Mouse (Mus musculus): Measurements from ENCODE around the gene Cyb5b.
"Not testable (repeated sequence)": the region's sequence is repeated elsewhere in the genome, so short reads cannot be mapped to it uniquely, and the experiment has no call there.

The Cyb5b gene

DNA sequence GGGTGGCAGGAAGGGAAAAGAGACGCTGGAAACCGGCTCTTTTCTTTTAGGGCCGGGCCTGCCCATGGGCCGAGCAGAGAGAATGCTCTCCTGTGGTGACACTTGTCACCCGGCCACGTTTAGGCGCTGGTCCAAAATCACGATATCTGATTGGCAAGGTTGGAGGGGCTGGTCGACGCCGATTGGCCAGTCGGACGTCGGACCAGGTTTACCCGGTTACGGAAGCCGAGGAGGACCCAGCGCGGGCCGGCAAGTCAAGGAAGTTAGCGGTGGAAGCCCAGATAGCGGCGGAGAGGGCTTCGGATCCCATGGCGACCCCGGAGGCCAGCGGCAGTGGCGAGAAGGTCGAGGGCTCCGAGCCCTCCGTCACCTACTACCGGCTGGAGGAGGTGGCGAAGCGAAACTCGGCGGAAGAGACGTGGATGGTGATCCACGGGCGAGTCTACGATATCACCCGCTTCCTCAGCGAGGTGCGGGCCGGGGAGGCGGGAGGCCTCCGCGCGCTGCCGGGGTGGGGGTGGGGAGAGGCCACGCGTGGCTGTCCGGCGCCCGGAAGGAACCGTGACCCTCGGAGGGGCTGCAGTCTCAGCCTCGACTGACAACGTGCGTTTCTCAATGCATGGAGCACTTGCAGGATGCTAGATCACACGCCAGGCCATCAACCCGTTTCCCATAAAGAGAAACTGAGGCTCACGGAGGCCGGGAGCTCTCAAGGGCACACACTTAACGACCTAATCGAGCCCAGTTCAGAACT, at the start of gene Cyb5b:
Gene Cyb5b, plus strand, starts transcription at position 237 of the 754 bp plus-strand sequence.
- DNase-seq (ENCODE audit: low spot score): peak; percentile 94

DNA sequence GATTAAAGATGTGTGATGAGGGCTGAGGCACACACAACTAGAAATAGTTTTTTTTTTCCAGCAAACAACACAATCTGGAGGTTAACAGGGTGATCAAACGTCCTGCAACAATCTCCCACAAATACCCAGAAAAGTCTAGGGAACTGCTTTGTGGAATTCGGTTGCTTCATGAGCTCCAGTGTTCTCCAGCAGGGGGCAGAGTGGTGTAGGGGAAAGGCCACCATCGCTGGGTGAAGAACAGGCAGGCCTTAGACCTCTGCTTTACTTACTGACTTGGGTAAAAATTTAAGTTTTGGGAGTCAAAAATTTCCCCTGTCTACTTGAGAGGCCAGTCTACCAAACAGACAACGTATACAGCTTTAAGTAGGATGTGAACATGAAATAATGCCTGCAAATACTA, 45.9 kb upstream of the Cyb5b start:
- DNase-seq (ENCODE audit: low spot score): peak; percentile 92

DNA sequence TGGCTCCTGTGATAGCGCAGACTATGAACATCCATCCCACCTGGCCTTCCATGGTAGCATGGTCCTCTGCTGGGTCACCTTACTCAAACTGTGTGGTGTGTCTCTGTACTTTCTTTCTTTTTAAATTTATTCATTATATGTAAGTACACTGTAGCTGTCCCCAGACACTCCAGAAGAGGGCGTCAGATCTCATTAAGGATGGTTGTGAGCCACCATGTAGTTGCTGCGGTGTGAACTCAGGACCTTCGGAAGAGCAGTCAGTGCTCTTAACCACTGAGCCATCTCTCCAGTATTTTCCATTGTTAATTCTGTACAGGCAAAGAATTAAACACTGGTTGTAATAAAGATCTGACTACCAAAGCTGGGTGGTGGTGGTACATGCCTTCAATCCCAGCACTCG, 42.4 kb upstream of the Cyb5b start:
- not testable (repeated sequence) for DNase-seq (ENCODE audit: low spot score)

DNA sequence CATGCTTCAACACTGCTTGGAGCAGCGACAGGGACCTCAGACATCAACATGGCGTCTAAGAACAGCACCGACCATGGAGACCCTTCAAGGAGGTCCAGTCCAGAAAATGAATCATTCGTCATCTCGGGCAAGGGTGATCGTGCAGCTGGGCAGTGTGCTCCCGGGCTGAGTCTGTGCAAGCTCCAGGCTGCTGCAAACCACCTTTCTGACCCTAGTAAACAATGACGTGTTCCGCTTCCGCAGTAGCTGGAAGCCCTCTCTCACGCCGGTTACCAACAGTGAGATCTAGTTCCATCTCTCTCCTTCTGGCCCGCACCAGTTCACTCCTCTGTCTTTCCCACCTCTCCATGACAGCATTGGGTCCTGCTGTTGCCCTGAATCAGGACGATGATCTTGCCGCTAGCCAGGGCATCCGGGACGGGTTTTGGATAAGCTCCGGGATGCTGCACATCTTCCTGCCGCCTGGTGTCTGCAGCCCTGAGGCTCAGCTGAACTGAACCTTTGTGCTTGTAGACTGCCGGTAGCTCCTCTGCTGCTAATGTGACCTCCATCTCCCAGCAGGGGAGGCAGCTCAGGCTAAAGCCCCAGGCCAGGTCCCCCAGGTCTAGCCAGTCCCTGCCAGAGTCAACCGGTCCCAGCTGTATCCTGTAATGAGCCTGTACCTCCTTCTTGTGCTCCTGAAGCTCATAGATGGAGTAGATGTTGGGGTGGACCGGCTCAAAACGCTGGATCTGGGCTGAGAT, 41.3 kb upstream of the Cyb5b start:
- no peak for DNase-seq (ENCODE audit: low spot score)

DNA sequence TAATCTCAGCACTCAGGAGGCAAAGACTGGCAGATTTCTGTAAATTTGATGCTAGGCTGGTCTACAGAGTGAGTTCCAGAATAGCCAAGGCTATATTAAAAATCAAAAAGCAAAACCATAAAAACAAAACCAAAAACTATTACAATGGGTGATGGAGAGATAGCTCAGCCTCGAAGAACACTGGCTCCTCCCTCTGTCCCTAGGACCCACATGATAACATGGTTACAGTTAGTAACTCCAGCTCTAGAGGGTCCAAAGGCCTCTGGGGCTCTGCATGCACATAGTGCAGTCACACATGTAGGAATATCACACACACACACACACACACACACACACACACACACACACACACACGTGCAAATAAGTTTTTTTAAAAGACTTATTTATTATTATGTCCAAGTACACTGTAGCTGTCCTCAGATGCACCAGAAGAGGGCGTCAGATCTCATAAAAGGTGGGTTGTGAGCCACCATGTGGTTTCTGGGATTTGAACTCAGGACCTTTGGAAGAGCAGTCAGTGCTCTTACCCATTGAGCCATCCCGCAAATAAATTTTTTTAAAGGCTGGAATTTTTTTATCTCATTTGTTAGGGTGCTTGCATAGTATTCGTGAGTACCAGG, 40.5 kb upstream of the Cyb5b start:
- DNase-seq (ENCODE audit: low spot score): no peak

DNA sequence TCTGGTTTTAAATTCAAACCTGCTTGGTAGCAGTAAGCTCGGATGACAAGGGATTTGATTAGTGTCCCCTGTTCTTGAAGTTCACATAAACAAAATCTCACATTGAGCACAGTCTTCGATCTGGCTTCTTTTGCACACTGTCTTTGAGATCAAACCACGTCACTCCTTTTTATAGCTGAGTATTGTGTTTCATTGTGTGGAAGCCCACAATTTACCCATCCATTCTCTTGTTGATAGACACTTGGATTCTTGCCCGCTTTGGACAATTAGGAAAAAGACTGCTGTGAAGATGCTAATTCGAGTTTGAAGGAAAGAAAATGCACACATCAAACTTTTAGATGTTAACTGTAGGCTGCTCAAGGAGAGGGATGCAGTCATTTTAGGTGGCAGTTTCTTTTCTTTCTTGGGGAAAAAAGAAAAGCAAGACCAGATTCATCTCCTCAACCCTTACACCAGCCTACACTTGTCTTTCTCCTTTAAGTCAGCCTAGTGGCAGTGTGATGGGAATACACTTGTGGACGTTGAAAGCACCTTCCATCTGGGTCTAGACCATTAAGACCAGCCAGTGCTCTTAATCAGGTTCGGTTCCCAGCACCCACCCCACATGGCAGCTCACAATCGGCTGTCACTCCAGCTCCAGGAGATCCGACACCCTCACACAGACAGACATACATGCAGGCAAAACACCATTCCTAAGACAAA, 39.7 kb upstream of the Cyb5b start:
- no peak for DNase-seq (ENCODE audit: low spot score)

DNA sequence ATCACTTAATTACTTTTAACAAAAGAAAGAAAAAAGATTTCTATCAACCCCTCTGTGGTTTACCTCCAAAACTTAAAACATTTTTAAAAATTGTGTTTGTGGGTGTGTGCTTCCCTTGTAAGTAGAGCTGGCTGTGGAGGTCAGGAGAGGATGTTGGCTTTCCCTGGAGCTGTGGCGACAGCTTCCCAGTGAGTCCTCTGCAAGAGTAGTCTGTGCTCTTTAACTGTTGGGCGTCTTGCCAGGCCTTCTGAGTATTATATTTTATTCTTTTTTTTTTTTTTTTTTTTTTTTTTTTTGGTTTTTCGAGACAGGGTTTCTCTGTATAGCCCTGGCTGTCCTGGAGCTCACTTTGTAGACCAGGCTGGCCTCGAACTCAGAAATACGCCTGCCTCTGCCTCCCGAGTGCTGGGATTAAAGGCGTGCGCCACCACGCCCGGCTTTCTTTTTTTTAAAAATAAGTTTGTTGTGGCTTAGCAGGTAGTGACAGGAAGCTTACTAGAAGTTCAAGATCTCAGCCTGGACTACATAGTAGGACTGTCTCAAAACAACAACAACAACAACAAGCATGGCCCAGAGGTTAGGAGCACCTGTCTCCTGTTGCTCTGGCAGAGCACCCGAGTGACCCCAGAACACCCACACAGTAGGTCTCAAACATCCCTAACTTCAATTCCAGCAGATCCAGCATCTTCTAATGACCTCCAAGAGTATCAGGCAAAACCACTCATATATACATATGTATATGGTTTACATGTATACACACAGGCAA, 38.9 kb upstream of the Cyb5b start:
- peak; percentile 75 for DNase-seq (ENCODE audit: low spot score)

DNA sequence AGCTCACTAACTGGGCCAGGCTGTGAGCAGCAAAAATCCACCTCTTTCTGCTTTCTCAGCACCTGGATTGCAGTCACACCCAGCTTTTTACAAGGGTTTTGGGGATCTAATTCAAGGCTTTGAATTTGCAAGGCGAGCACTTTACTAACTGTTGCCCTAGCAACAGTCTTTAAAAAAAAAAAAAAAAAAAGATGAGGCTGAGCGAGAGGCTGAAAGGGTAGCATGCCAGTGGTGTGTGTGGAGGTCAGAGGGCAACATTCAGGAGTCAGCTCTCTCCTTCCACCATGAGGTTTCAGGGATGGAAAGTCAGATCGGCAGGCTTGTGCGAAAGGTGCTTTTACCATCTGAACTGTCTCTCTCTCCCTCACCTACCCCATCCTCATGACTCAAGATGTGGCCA, 37.2 kb upstream of the Cyb5b start:
- no peak for DNase-seq (ENCODE audit: low spot score)

DNA sequence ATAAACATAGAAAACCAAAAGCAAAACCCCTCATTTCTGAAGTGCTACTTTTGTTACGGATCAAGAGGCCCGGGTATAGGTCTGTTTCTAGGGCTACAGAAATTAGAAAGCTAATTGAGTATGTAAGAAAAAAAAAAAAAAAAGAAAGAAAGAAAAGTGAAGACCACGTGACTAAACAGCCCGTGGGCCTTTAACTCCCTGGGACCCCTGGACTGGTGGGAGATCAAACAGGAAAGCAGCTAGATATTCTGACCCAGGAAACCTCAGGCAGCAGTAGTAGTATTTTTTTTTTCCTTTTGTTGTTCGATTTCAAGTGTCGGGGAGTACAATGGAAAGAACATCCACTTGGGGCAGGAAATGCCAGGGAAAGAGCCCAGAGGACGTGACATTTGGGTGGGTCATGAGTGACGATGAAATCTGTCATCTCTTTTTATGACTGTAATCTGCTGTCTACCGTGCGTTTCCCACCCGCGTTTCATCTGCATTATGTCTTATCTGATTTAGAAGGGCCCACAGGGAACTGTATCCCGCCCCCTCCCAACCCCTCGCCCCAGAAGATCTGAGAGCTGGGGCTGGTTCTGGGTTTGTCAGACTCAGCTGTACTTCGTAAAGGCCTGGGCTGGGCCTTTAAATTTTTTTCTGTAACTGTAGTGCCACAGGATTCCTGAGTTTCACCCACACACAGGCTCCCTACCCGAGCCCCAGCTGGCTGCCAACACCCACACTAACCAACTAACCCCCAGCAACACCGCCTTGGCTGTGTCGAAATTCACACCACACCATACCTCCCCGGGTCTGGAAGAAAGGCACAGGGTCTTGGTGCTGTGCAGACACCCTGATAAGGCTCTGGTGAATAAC, 36.1 kb upstream of the Cyb5b start:
- no peak for DNase-seq (ENCODE audit: low spot score)

DNA sequence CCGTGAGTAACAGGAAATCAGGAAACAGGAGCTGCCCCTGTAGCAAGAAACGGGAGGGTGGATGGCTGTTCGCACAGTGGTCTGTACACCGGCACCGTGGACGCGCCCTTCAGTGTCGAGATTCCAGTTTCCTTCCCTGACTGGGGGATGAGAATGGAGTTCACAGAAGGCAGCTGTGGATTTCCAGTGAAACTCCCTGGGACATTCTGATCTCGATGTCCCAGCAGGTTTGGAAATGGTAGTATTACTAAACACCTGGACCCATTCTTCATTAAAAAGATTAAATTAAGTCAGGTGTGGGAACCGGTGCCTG, 35.5 kb upstream of the Cyb5b start:
- no peak for DNase-seq (ENCODE audit: low spot score)

DNA sequence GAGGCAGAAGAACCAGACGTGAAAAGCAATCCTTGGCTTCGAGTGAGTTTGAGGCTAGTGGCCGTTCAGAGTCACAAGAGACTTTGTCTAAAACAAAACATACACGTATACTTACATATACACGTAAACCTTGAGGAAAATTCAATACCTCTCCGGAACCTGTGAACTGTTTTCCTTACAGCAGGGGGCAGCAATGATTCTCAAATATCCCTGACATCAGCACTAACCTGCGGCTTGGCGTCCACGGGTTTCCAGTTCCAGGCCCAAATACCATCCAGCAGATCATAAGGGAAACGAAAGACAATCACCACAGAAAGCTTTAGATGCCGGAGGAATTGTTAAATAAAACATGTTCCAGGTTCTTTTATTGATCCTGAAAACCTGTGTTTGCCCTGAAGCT, 34.4 kb upstream of the Cyb5b start:
- DNase-seq (ENCODE audit: low spot score): peak; percentile 84

DNA sequence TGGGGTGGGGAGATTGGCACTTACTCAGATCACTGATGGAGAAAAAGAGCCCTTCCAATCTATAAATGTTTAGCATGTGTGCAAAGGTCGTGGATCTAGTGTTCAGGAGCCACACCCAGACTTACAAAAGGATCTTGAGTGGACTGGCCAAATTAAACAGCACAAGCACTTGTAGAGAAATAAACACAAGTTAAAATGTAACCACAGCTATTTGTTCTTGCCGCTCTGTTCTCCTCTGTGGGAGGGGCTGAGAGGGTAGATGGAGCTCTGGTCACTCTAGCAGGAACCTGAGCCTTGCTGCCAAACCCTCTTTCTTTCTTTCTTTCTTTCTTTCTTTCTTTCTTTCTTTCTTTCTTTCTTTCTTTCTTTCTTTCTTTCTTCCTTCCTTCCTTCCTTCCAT, 33.4 kb upstream of the Cyb5b start:
- DNase-seq (ENCODE audit: low spot score): no peak

DNA sequence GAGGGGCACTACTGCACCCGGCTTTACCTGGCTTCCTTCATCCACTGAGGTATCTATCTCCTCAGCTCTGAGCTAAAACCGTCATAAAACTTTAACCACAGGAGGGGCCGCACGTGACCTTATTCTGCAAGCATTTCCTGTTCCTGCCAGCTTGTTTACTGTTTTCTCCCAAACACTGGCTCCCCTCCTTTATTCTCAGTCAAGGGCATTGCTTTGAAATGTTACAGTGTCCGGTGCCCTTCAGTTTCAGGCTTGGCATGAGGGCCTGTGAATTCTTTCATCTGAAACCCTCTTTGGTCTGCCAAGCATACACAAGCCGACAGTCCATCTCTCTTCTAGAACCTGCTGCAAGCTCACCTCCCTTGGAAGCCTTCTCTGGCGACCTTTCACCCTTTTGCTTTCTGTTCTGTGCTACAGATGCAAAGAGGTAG, 31.6 kb upstream of the Cyb5b start:
- DNase-seq (ENCODE audit: low spot score): no peak

DNA sequence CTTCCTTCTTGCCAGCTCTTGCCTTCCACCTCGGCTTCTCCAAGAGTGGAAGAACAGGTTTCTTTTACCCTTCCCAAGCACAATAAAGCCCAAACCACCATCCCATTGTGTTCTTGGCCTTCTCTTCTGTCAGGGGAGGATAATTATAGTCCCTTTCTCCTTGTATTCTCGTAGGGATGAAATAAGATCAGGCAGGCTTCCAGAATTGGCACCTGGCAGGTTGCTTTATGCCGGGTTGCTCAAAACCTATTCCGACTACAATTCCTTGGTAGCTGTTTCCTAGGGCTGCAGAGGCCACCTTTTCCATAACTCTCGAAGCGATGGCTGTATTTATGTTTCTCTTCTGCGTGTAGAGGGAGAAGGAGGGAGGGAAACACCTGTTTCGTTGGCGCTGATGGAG, 31.0 kb upstream of the Cyb5b start:
- no peak for DNase-seq (ENCODE audit: low spot score)

DNA sequence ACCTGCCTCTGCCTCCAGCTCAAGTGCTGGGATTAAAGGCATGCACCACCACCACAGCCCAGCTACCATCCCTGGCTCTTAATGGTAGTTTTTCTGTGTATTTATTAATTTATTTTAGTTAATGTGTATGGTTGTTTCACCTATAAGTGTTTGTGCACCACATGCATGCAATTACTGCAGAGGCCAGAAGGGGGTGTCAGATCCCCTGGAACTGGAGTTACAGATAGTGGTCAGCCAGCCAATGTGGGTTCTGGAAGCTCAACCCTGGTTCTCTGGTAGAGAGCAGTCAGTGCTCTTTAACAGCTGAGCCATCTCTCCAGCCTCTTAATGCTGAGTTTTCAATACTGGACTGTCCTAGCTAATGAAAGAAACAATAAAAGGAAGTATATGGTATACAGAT, 29.6 kb upstream of the Cyb5b start:
- no peak for DNase-seq (ENCODE audit: low spot score)

DNA sequence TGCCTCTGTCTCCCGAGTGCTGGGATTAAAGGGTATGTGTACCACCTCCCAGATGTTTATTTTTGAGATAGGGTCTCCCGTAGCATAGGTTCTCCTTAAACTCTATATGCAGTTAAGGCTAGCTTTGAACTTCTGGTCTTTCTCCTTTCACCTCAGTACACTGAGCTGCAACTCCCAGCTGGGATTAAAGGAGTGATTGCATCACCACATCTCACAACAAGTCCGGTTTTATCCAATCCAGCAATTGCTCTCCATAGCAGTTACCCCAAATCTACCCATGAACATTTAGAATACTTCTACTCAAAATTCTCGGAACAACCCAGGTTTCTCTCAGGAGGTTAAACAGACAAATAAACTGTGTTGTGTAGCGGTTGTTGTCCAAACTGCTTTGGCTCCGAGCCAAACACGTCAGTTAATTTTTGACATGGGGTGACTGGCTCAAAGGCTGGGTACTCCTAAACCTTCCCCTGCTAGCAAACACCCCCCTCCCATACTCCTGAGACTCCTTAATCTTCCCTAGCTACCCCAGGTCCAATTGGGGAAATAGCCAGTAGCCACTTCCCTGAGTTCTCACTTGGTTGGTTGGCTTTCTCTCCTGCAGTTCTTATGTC, 28.7 kb upstream of the Cyb5b start:
- no peak for DNase-seq (ENCODE audit: low spot score)

DNA sequence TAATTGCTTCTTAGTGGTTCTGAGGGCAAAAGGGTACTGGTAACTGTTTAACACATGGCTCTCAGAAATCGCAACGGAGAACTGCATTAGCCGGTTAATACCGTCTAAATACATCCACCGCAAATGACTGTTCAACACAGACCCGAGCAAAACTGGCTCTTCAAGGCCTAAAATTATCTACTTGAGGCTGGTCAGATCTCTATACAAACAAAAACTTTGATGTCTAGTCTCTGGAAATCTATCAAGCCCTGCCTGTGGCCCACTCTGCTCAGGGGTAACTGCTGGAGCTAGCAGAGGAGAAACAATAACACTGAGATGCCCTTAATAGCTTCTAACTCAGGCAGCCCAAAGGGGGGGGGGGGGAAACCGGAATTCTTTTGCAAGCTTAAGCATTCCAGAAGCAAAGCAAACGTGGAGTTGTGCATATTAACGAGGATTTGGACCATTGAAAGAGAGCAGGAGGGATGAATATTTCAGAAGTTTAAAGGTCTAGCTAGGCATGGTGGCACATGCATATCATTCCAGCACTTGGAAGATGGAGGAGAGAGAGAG, 27.3 kb upstream of the Cyb5b start:
- DNase-seq (ENCODE audit: low spot score): no peak

DNA sequence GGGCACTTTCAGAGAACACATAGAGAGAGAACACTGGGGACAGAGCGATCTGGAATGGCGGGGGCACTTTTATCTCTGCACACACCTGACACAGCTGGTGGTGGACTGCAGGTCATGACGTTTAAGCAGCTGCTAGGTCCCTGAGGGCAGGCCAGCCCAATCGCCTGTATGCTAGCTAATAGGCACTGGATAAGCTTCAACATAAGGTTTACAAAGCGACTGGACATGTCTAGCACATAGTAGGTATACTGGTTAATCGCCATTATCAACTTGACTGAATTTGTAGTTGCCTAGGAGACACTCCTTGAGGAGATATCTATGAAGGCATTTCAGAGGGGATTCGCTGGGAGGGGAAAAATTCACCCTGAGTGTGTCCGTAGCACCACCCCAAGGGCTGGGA, 26.1 kb upstream of the Cyb5b start:
- DNase-seq (ENCODE audit: low spot score): no peak

DNA sequence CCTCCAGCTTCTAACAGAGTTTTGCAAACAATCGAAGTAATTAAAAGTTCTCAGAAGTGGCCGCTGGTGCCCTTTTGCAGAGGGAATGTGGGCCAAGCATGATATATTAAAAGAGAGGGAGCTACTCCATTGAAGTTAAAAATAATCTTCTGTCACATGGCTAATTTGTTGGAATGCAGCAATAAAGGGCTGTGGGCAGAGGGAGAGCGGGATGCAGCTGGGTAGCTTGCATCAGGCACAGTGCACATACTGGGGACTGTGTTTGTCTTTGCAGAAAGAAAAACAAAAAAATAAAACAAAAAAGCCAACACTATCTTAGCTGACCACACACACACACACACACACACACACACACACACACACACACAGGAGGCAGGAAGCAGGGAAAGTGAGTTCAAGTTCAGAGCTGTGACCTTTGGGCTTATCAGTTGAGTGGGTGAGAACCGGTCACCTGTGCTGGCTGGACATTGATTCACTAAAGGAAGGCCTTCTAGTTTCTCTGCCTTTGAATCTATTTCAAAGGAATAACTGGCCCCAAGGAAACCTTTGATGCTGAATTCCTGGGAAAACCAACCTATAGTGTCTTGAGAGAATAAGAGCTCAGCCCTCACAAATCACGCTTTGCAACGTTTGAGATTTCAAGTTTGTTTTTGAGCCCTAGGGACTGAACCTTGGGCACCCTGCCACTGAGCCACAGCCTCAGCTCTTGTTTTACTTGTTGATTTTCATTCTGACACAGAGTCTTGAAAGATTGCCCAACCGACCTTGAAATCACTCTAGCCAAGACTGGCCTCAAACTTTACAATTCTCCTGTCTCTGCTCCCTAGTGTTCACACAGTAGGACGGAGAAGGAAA, 21.0 kb upstream of the Cyb5b start:
- DNase-seq (ENCODE audit: low spot score): peak; percentile 64
